Mouse (Mus musculus): ENCODE measurements at regions not wholly inside any gene's neighbourhood (a gene's known extent, or its start where the extent isn't known, plus 50 kb on each side); places are given as distances from the start of the nearest gene placed in this dataset.
"Not testable (repeated sequence)": the region's sequence is repeated elsewhere in the genome, so short reads cannot be mapped to it uniquely, and the experiment has no call there.

DNA sequence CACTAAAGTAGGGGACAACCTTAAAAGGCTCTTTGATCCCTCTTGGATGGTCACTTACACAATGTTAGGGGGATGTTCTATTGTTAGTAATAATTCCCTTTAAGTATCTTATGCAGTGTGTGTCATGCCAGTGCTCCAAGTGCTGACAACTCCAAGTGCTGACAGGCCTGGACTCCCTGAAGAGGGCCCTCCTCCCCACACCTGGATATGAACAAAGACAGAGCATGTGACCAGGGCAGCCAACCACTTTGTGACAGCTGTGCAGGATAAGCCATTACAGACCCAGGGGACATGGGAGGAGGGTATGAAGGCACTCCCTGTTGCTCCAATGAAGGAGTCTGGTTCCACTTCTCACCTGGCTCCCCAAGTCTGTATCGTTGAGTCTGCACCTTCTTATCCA, 224.7 kb downstream of the Adamts15 start:
- no peak for DNase-seq (ENCODE audit: low spot score in 2 of 2)

DNA sequence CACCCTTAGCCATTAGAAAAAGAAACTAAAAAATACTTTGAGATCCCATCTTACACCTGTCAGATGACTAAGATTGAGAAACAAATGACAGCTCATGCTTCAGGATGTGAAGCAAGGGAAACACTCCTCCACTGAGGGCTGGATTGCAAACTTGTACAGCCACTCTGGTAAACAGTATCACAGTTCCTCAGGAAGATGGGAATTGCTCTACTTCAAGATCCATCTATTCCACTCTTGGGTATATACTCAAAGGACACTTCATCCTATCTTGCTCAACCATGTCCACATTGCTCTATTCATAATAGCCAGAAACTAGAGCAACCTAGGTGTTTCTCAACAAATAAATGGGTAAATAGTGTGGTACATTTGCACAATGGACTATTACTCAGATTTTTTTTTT, 241.2 kb downstream of the Snx19 start:
- DNase-seq (ENCODE audit: low spot score in 2 of 2): no peak

DNA sequence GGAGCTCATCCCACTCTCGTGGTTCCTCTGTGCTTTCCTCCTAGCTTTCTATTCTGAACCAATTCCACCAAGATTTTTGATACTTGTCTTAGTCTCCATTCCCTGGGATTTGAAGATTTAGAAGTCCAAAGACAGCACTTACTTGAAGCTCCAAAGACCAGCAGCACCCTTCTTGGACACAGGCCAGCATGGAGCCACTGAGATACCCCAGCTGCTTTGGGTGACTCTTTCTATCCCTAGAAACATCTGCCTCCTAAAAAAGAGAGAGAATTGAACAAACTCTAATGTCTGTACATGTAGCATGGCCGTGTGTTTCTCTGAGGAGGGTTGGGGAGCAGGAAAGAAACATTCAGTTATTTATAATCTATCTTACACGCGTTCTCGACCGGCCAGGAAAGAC, 235.5 kb downstream of the Snx19 start:
- no peak for DNase-seq (ENCODE audit: low spot score in 2 of 2)

DNA sequence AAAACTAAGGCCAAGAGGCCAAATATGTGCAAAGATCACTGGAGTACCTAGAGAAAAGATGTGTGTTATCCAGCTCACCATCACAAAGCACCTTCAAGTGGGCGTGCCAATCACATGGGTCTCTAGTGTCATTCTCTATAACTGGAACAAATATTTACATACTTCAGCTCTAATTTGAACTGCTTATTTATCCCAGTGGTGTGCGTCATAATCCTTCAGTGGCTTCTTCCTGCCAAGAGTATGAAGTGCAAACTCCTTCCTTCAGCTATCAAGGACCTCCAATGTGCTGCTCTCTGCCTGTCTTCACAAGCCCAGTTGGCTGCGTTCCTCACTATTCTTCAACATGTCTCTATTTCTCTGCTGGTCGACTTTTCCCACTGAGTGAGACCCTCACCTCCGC, 227.1 kb downstream of the Snx19 start:
- DNase-seq (ENCODE audit: low spot score in 2 of 2): no peak

DNA sequence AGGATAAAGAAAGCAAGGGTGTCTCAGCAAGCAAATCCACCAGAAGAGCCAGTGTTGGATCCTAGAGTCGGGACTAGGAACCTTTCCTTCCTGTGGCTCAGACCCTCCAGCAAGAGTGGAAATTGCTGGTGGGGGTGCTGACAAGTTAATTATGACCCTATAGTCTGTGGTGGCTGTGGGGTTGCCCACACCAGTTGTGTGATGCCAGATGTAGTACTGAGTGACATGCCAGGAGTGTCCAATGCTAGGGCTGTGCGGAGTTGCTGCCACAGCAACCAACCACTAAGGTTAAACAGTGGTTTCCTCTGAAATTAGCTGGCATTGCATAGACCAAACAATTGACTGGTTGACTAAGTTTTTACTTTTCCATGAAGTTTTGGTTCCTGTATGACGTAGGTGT, 226.3 kb downstream of the Snx19 start:
- no peak for DNase-seq (ENCODE audit: low spot score in 2 of 2)

DNA sequence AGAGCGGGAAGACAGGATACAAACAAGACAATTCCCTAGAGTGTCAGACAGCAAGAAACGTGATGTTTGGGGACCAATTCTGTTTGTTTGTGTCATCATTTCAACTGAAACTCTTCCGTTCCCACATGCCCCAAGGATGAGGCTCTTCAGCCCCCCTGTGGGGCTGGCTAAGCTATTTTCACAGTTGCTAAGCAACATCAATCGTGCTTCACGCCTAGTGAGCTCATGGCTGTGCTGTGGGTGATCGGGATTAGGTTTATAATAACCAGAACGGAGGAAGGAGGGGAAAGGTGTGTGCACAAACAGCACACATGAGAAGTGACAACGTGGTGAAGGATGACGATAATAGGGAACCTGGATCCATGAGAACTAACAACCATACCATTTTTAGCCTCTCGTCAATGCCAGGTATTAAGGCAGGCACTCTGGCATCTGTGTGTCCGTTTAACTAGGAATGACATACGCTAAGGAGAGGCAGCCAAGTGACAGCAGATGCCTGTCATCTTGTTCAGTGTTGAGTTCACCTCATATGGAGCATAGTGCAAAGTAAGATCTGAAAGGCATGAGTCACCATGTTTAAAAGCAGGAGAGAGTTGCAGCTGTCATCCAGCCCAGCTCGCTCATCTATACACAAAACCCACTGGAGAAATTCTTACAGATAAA, 222.6 kb downstream of the Snx19 start:
- peak; percentile 27 to 54 for DNase-seq (ENCODE audit: low spot score in 2 of 2)

DNA sequence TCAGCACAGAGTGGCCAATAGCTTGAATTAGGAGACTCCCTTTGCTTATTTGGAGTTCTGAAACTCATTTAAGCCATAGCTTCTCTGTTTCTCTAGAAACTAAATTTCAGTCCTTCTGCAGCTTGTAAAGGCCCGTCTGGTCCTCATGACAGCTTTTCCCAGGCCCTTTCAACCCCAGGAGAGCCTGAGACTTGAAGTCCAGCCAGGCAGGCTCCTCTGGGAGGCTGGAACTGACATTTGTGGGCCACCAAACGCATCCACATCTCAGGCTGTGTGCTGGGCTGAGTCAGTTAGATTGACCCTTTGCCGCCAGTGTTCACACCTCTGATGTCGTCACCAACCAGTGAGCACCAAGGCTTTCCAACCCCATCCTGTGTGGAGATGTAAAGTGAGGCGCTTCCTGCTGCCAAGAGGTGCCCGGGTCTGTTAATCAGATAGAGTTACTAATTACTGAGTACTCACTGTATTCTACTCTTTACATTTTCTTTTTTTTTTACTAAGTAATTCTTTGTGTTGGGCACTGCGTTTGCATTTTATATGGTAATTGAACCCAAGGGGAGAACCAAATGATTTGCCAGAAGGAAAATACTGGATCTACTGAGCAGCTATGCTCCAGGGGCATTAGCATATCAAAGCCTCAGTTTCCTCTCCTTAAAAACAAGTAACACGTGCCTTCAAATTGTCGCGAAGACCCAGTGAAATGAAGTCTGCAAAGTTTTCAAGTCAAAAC, 207.0 kb downstream of the Snx19 start:
- DNase-seq (ENCODE audit: low spot score in 2 of 2): no peak

DNA sequence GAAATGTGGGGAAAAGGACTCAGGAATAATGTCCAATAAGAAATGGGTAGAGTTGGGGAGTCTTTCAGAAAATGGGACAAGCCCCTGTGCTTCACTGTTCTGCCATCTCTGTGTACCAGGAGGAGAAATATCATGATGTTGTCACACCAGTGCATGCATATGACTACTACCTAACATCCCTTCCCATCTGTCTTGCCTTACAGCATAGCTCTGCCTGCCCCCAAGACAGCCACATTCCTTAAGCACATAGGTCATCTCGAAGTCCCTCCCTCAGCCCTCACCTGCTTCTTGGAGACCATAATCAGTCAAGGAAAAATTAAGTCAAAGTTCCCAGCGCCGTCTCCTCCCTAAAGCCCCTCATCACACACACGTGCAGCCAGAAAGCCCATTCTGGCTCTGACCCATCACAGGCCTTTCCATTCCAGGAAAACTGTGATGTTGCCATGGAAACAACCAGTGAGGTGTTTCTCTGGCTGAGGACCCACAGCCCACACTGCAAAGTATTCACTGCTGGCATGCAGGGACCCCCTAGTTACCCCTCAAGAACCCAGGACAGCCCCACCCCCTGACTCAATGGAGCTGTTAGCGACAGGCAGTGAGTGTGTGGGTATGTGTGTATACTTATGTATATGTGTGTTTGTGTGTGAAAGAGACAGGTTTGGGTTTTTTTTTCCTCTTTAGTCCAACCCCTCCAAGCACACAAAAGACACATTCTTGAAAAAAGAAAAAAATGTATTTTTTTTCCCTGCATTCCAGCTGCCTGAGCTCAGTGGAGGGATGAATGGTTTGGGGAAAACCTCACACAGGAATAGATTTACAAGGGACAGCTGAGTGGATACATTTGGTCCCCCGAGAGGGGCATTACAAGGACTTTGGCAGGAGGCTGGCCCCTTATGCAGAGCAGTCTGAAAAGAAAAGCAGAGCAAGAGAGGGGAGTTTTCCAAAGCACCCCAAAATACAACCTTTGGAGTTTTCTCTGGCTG, 205.5 kb downstream of the Snx19 start:
- peak in 1 of 2 experiments; percentile 16 for DNase-seq (ENCODE audit: low spot score in 2 of 2)

DNA sequence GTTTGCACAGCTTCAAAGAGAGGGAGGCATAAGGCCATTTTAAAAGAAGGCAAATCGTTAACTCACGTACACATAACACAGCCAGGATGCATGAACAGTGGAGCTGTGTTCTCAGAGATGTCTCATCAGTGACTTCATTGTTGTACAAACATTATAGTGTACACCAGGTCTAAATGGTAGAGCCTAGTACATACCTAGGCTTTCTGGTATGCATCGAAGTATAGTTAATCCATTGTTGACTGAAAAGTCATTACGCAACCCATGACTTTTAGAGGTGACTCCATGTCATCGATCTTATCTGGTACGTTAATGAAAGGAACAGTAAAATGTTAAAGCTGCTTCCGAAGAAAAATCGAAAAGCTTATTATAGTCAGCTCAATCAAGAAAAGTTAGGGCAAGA, 198.7 kb downstream of the Snx19 start:
- DNase-seq (ENCODE audit: low spot score in 2 of 2): no peak

DNA sequence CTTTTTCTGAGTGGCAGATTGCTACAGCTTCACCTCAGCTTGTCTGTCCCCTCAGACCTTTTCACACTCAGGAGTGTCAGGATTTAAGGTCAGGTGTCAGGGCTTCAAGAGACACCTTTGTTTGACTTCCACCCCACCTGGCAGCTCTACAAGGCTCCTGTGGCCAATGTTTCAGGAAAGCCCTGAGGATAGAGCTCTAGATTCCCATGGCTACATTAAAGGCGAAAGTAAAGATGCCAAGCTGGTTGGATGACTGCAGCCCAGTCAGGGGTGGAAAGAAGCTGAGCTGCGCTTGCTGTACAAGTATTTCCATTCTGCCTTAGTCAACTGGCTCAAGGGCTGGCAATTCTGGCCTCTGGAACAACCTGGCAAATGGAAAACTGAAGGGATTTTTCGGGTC, 198.2 kb downstream of the Snx19 start:
- DNase-seq (ENCODE audit: low spot score in 2 of 2): no peak

DNA sequence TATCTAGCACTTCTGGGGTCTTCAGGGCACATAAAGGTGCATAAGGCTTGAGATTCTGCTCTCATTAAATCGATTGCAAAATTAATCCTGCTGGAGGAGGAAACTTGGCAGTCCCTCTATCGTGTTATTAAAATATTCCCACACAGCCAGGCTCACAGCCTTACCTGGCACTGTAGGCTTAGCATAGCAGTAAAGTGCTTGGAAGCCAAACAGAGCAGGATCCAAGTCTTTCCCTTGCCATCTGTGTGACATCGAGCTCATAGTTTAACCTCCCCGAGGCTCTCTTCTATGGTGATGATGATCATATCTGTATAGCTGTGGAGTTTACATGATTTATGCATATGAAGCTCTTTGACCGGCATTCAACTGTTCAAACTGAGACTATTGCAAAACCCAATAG, 197.6 kb downstream of the Snx19 start:
- no peak for DNase-seq (ENCODE audit: low spot score in 2 of 2)

DNA sequence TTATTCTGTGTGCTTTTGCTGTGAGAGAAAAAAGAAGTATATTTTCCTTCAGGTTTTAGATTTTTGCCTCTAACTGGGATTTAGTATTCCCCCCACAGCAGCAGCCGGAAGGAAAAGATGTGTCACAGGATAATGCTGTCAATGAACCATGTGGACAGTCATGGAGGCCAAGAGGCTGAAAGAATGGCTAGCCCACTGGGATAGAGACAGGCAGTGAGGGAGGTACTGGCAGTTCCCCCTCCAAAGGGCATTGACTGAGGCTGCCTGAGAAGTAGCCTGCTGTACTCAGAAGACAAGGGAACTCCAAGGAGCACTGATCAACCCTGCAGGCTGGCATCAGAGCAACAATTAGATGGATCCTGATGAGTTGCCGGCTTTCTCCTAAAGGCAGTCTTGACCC, 192.4 kb downstream of the Snx19 start:
- DNase-seq (ENCODE audit: low spot score in 2 of 2): no peak

DNA sequence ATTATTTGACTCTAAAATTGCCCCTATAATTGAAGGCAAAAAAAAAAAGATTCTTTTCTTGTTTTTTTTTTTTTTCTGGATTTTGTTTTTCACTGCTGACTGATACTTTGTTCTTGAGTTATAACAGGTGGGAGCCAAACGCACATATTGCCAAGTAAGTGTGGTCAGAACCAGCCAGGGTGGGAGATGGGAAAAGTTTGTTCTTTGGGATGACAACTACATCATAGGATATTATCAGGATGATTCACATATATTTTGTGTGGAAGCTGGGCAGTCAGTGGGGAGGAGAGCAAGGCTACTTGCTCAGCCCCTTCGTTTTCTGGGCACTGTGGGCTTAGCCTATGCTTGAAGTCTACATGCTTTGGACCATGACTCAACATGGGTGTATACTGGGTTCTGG, 191.3 kb downstream of the Snx19 start:
- no peak for DNase-seq (ENCODE audit: low spot score in 2 of 2)

DNA sequence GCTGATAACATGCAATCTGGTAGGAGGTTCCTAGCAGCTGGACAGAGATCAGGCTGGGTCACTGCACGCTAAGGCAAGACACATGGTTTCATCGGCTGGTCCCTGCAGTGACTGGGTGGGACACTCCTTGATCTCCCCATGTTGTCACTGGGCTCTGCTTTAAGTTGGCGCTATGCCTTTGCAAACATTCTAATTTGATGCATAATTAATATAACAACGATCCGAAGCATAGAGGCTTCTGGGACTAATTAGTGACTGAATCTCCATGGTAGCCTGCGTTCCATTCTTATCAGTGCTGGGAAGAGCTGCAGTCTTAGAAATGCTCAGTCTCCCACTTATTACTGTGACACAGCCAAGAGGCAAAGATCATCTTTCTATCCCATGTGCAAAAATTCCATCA, 186.8 kb downstream of the Snx19 start:
- DNase-seq (ENCODE audit: low spot score in 2 of 2): no peak

DNA sequence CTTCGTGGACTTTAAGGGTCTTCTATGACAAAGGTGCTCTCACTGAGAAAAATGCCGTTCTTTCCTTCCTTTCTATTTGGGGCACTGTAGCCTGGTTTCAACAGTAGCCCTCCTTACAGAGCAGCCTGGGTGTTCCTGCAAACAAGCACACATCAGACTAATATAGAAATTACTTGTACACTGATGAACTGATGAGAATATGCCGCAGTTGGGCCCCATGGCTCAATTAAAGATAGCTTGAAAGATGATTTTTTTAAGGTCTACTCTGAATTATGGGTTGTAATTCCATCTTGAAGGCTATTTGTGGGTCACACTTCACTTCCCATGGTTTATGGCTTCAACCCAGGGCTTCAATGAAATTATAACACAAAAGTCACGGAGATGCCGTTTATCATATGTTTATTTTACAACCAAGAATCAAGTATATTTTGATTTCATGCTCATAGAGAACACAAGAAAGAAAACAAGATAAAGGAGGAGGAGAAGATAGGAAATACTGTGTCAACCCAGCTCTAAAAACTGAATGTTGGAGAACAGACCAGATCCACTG, 186.2 kb downstream of the Snx19 start:
- DNase-seq (ENCODE audit: low spot score in 2 of 2): no peak

DNA sequence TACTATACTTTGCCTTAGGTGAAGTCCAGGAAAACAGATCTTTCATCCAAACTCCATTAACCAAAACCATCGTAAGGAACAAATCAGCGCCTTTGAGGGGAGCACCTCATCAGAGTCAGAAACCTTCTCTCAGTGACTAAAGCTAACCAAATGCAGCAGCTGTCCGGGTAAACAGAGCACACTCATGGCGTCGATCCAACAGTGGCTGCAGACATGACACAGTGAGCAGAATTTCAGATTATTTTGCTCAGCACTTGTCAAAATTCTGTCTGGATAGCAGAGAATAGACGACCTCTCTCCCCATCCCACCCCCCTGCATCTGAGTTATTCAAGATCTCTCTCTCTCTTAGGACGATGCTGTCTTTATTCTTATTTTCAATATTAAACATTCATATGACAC, 183.4 kb downstream of the Snx19 start:
- DNase-seq (ENCODE audit: low spot score in 2 of 2): no peak

DNA sequence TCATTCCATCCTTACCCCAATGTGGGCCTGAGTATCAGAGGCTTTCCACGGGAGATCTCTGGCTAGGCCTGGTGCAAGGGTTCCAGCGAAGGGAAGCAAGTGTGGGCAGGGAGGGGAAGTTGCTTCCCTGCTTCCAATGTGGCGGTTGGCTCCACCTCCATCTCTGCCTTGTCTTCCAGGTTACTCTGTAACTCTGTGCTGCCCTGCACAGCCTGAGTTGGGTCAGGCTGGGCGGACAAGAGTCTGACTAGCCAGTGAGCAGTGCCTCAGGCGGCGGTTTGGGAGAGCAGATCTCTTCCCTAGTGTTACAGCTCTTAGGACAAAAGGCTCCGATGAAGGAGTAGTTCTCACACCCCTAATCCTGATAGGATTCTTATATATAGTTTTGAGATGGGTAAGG, 172.8 kb downstream of the Snx19 start:
- DNase-seq (ENCODE audit: low spot score in 2 of 2): no peak

DNA sequence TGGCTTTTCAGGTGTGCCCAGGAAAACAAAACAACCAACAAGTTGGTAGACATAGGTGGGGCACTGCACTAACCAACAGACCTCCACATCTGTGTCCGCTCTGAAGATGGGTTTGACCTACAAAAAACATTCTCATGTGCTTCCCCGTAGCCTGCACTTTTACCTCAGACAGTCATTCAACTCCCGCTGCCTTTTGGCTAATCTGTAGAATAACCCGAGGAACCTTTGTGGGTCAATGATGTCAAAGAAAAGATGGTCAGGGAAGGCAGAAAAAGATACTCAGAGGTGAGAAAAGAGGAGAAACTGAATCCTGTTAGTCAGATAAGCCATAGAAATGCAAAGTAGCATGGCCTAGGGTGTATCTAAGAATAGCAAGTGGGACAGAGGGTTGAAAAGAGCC, 170.8 kb downstream of the Snx19 start:
- DNase-seq (ENCODE audit: low spot score in 2 of 2): no peak

DNA sequence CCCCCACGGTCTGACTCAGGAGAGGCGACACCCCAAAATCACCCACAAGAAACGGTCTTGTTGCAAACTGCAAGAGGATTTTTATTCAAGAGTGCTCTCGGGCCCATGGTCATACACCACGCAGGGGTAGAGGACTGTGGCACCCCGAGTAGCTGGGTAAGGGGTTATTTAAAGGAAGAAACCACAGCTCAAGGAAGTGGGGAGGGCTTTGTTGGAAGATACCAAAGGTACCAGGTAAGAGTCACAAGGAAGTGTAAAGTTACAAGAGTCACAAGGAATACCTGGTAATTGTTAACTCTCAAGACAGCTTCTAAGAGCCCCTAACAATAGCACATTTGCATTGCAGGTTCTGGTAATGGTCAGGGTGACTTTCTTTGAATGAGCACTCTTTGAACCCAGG, 170.2 kb downstream of the Snx19 start:
- DNase-seq (ENCODE audit: low spot score in 2 of 2): not testable (repeated sequence)

DNA sequence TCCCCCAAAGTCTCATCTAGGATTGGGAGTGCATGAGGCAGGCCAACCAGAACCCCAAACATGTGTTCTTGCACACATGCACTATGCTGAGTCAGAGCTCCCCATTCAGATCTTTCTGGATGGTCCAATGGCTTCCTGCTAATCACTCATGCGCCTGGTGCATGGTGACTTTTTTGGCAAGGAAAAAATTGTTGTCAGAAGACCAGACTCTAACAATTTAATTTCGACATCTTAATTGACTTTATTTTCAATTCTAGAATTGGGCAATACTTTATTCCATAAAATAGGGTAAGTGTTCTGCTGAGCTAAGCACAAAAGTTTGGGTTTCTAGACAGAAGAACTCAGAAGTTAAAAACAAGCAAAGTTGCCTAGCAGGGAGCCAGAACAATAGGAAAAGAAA, 165.7 kb downstream of the Snx19 start:
- no peak for DNase-seq (ENCODE audit: low spot score in 2 of 2)

DNA sequence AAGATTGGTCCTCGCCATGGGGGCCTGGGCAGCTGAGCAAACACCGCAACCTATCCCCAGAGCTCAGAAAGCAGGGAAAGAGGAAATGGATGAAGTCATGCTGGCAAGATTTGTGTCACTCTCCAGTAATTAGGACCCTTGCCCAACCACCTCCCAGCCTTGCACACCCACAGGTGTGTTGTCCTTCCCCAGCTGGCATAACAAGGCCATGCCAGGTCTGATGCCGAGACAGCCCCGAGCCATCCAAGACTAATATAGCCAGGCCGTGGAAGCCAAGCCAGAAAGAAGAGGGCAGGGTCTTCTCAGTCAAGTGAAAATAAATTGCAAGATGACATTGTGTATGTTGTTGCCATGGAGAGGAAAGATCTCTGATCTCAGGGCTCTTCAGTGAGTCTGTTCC, 164.3 kb downstream of the Snx19 start:
- no peak for DNase-seq (ENCODE audit: low spot score in 2 of 2)

DNA sequence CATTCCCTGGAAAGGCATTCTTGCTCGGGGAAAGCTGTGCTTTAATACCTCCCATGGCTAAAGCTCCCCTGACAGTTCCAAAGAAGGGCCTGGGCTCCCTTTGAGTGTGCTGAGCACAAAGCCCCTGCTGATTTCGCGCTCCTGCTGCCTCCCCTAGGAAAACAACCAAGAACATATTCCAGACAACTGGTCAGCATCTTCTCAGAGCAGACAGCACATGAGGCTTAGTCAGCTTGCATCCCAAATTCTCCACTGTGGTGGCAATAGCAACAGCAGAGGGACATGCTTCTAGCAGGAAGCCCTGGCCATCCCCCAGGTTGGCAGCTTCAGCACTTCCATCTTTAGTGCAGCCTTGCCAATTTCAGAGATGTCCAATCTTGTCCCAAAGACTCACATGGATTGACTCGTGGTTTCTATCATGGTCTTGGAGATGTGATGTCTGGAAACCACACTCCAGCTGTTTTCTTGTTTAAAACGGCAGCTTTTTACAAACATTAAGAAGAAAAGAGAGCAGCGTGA, 163.8 kb downstream of the Snx19 start:
- DNase-seq (ENCODE audit: low spot score in 2 of 2): no peak

Data from cerebellum, postnatal 4 days (tissue).